Mouse (Mus musculus) heart, postnatal 0 days (tissue): ENCODE measurements around the gene Negr1.

Experiments used
- CTCF ChIP-seq: IDR thresholded peaks from 2 replicates; pipeline ENCODE4 v1.5.1; 2016; ENCODE audit warnings: antibody characterized with exemption, control low read depth, low read depth
- EP300 ChIP-seq: IDR thresholded peaks from 2 replicates; pipeline ENCODE4 v1.6.1; 2016; ENCODE audit warnings: antibody characterized with exemption, low read depth

GRCm38 (mm10) chr3:157268742-157269141, 707.1 kb downstream of the Negr1 start:
- TF ChIP-seq CTCF (no peak), EP300 (no peak)
